Mouse (Mus musculus) thymus, adult 2 months (tissue): ENCODE measurements around the gene Cend1.

Experiments
- CTCF ChIP-seq: fragments of 200-500 bp; IDR thresholded peaks from 2 replicates; pipeline ENCODE4 v1.5.1; 2012; ENCODE audit warnings: mild to moderate bottlenecking, control low read depth, low read length, moderate library complexity, borderline replicate concordance; ENCODE audit not compliant: control insufficient read depth, poor library complexity, insufficient read depth; ENCODE audit errors: extremely low read depth
- POLR2A ChIP-seq: fragments of 200-500 bp; IDR thresholded peaks from 2 replicates; pipeline ENCODE4 v1.6.1; 2012; ENCODE audit warnings: mild to moderate bottlenecking, low read length, control low read depth, moderate library complexity; ENCODE audit not compliant: control insufficient read depth, poor library complexity, insufficient read depth; ENCODE audit errors: extremely low read depth

DNA sequence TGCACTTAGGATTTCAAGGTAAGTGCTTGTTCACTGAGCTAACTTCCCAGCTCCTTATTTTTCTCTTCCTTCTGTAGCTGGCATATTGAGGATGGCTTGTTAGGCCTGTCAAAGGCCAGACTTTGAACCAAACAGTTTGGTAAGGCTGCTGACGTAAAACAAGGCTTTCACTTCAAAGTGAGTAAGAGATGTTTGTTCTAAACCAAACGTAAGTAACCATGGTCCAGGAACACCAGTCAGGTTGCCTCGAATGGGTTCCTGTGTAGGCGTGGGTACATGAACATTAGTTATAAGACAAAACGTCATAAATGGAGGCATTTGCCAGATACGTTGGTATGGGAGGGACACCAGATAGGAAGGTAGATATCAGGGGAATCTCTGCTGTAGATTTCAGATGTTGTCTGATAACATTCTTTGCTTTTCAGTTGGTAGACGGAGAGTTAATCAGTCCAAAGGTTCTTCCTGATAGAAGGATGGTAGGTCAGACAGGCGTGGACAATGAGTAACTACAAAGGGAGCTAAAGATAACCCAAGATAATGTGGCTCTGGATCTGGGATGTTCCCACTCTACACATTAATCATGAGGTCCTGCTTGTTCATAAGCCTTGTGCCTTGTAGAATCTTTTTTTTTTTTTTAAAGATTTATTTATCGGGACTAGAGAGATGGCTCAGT lies 9.1 kb downstream of the Cend1 start:
- TF ChIP-seq CTCF = no peak
- TF ChIP-seq POLR2A = no peak
